Mouse (Mus musculus) kidney, adult 2 months (tissue): ENCODE measurements around the gene Zfyve19.

Experiments used
- CTCF ChIP-seq: fragments of 200-500 bp; conservative IDR thresholded peaks from 2 replicates; pipeline ENCODE4 v1.5.1; 2011; ENCODE audit warnings: low read depth, mild to moderate bottlenecking, control low read depth, low read length, moderate library complexity, mixed read lengths; ENCODE audit not compliant: insufficient read depth, insufficient read length
- POLR2A ChIP-seq: fragments of 200-500 bp; IDR thresholded peaks from one replicate; pipeline ENCODE4 v1.6.1; 2011; ENCODE audit warnings: low read depth, low read length, control low read depth

DNA sequence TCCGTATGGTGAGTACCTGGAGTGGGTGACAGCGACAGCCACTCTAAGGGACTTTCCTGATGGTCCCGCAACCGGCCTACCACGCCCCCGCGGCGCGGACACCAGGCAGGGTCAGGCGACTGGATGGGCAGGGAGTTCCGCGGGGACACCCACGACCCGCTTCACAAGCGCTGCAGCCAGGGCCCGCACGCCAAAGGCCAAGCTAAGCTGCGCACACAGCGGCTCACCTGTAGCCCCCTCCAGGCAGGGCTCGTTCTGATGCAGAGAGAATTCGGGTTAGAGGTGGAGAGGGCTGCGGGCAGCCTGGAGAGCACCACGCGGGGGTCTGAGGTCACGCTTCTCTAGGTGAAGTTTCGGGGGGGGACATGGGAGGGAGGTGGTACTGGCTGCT is 40.6 kb upstream of the Zfyve19 start:
- TF ChIP-seq POLR2A (no peak), CTCF (no peak)
